Mouse (Mus musculus) lung, postnatal 10 days (tissue): ENCODE measurements around the gene Olfr1420.
"Not testable (repeated sequence)": the region's sequence is repeated elsewhere in the genome, so short reads cannot be mapped to it uniquely, and the experiment has no call there.

ENCODE experiments used
- DNase-seq: peaks from one replicate; pipeline ENCODE4 v3.0.0; 2021

The Olfr1420 gene

DNA sequence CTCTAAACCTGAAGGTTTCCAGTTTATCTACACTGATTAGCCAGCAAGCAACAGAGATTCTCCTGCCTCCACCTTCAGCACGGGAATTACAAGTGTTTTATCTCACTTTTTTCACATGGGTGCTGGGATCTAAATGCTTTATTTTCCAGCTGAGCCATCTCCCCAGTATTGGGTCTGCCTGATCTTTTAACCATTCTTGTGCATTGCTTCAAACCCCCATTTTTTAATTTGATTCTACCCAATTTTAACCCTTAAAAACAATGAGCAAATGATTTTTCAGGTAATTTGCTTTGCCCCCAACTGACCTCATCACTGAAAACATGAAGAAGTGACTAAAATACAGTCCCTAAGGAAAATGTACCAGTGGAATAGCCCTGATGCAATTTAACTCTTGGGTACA lies at the start of gene Olfr1420:
Olfr1420 (plus strand) TSS at position 301 of the 400 bp plus-strand sequence.
- no peak for DNase-seq

- no peak for DNase-seq
Observed at GRCm38 (mm10) chr19:11839119-11839518, 47.2 kb upstream of the Olfr1420 start, which contains the start of gene Olfr1417. Gene Olfr1417 (minus strand): TSS chr19:11839219.

DNA sequence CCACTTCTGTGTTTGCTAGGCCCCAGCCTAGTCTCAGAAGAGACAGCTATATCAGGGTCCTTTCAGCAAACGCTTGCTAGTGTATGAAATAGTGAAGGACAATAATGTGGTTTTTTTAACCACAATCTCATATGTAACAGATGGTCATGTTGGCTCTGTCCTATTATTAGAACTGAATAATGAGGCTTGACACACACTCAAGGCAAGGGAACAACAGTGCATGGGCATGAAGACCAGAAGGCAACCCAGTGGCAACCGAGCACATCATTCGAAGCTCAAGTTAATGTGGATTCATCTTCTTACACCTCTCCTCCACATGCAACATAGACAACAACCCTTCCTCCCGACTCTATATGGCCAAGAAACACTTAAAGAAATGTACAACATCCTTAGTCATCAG lies 40.0 kb upstream of the Olfr1420 start:
- DNase-seq: no peak

GRCm38 (mm10) chr19:11852652-11853051 lies 33.7 kb upstream of the Olfr1420 start:
- DNase-seq: no peak

DNA sequence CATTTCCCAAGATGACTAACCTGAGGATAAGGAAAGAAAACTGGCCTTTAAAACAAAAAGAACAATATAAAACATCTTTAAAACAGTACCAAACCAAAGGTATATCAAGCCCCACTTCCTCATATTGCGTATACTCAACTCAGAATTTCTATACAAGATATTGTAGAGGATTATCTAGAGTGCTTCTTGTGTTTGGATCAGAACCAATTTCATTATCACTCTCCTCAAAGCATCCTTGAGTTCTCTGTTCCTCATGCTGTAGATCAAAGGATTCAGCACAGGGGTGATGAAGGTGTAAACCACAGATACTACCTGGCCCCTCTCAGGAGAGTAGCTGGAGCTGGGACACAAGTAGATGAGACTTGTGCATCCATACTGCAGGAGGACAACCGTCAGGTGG lies 31.5 kb upstream of the Olfr1420 start:
- DNase-seq: no peak

- no peak for DNase-seq
Observed at GRCm38 (mm10) chr19:11856506-11856905, 29.9 kb upstream of the Olfr1420 start.

GRCm38 (mm10) chr19:11860966-11861365 lies 25.4 kb upstream of the Olfr1420 start, which contains the start of gene Olfr1418:
Gene Olfr1418 (minus strand): TSS chr19:11861066.
- no peak for DNase-seq

DNA sequence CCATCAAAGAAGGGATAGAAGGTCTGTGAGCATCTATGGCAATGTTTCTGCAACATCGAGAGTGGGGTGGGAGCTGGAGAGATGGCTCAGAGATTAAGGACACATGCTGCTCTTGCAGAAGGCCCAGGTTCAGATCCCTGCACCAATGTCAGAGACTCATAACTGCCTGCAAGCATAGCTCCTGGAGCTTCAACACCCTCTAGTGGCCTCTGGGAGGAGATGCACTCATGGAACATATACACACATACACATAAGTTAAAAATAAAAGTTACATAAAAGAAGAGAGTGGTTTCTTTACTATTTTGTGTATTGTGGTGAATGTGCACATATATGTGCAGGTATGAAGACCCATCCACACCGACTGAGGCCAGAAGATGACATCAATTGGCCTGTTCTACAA lies 18.5 kb upstream of the Olfr1420 start:
- DNase-seq: no peak

DNA sequence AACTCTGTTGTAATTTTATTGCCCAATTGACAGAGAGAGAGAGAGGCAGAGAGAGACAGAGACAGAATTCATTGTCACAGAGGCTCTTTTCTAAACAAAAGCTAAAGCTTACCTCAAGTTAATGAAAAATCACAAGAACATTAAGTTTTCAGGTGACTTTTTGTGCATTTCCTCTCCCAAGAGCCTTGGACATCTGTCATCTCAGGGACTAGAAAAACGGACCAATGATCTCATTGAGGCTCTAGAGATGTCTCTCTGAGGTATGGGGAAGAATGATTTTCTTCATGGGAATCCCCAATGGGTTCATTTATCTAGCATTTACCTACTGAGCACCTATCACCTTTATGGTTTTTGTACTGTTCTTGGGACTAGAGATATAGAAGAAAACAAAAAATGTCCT lies 11.4 kb upstream of the Olfr1420 start, which contains the start of gene Olfr1419:
Olfr1419 (minus strand) TSS at position 101 of the 400 bp plus-strand sequence.
- DNase-seq: no peak

DNA sequence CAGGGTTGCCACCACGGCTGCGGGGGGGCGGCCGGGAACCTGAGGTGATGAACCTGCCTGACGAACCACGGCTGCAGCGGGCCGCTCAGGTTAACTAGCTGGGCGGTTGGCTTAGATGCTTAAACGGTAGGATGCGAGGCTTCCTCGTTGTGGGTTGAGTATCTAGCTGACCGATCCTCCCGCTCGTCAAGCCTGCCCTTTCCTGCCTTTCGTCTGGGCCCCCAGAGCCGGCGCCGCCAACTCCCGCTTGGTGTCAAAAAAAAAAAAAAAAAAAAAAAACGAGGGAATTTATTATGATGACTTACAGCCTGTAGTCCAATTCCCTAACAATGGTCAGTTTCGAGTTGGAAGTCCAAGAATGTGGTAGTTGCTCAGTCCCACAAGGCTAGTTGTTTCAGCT lies 8.0 kb upstream of the Olfr1420 start:
- DNase-seq: not testable (repeated sequence)

GRCm38 (mm10) chr19:11911021-11911420 lies 24.7 kb downstream of the Olfr1420 start:
- DNase-seq: no peak

DNA sequence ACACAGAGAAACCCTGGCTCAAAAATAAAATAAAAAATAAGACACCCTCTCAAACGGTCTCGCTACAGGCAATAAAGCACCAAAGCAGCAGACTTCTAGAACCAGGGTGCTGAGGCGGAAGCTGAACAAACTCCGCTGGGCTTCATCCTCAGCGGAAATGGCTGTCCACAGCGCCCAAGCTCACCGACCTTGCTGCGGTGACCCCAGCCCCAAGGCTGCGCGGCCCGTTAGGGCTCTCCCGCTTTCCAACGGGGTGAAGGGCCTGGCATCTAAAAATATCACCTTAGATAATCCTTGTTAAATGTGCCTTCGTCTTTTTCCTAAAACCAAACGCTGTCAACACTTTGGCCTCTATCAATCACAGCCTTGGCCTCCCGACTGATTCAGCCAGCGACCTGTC lies 25.2 kb downstream of the Olfr1420 start:
- DNase-seq: peak; percentile 40

- DNase-seq: peak; percentile 99
Observed at GRCm38 (mm10) chr19:11912037-11912532, 25.7 kb downstream of the Olfr1420 start, which contains the start of gene Patl1. Gene Patl1 (plus strand): TSS chr19:11912399.

DNA sequence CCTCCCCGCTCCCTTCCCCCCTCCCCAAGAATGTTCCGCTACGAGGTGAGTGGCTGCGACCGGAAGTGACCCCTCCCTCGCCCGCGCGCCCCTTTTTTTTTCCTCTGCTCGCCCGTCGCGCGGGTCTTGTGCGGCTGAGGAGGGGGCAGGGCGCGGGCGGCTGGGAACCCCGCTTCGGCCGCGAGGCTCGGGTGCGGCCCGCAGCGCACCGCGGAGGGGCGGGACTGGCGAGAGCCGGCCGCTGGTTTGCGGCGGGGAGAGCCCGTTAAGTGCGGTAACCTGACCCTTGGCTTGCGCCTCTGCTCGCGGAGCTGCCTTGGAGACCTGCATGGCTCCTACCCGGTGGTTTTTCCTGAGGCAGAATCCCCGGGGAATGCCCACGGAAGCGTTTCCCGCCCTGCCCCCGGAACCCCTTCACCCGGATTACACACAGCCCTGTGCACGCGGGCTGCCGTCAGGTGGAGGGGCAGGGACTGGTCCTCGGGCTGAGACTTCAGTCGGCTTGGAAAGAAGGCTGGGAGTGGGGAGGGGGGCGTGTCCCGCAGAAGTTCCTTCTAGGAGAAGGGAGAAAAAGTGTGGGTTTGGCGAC lies 26.3 kb downstream of the Olfr1420 start:
- peak; percentile 73 for DNase-seq

DNA sequence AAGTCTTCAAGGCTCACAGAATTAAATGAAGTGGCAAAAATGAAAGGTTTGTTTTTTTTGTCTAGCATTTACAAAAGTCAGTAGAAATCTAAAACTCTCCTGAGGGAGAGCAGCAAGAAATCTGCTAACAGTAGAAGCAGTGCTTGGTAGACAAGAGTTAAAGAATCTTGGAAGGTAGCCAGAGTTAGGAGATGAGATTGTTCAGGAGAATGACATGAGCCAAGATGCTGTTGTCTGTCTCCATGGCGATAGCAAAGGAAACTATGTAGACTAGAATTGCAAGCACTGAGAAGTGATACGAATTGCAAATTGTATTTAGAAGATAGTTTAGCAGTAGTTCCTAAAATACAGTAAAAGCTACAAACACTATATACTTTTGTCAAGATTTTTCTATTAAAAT lies 29.4 kb downstream of the Olfr1420 start:
- peak; percentile 58 for DNase-seq

DNA sequence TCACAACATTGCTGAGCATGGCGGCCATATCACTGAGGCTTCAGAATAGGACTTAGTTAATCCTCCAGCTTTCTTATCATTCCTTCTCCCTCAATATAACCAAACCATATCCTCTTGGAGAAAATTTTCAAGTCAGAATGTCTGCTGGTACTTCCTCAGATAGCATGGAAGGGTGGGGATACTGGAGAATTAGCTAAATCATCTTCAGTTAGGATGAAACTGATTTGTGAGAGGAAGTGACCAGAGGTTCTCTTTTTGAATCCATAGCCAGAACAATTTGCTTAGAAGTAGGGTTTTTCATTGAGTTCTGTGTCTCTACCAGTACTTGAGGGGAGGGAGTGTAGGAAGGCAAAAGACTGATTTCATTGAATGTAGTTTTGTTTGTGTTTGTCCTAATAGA lies 35.7 kb downstream of the Olfr1420 start:
- DNase-seq: no peak

GRCm38 (mm10) chr19:11922515-11922914 lies 36.1 kb downstream of the Olfr1420 start:
- DNase-seq: not testable (repeated sequence)

- no peak for DNase-seq
Observed at GRCm38 (mm10) chr19:11926380-11926779, 40.0 kb downstream of the Olfr1420 start.

GRCm38 (mm10) chr19:11928025-11928748 lies 41.8 kb downstream of the Olfr1420 start:
- DNase-seq: no peak

GRCm38 (mm10) chr19:11946460-11946859 lies 60.1 kb downstream of the Olfr1420 start:
- not testable (repeated sequence) for DNase-seq
